Mouse (Mus musculus) left cerebral cortex, adult 9 months (tissue): ENCODE measurements around the gene Cbx2.

Experiments
- DNase-seq, 2 experiments: peaks; one replicate each; pipeline ENCODE4 v3.0.0; 2022; ENCODE audit warnings: low spot score in 2 of 2

Cbx2 gene

GRCm38 (mm10) chr11:119058041-119058995 is 35.6 kb downstream of the Cbx2 start:
- DNase-seq, result no peak

GRCm38 (mm10) chr11:119059256-119059655 is 36.5 kb downstream of the Cbx2 start:
- no peak for DNase-seq

GRCm38 (mm10) chr11:119066841-119067240 is 44.1 kb downstream of the Cbx2 start:
- DNase-seq, result no peak

- no peak for DNase-seq
Observed at GRCm38 (mm10) chr11:119072239-119072638, 49.5 kb downstream of the Cbx2 start.

- no peak for DNase-seq
Observed at GRCm38 (mm10) chr11:119072986-119073385, 50.2 kb downstream of the Cbx2 start.

- DNase-seq, result no peak
Observed at GRCm38 (mm10) chr11:119073876-119074433, 51.2 kb downstream of the Cbx2 start.

- no peak for DNase-seq
Observed at GRCm38 (mm10) chr11:119075805-119076204, 53.0 kb downstream of the Cbx2 start.

- no peak for DNase-seq
Observed at GRCm38 (mm10) chr11:119077755-119078154, 55.0 kb downstream of the Cbx2 start.

- DNase-seq, result peak in 1 of 2 experiments; percentile 39
Observed at GRCm38 (mm10) chr11:119078691-119079444, 56.1 kb downstream of the Cbx2 start.

GRCm38 (mm10) chr11:119079445-119079837 is 56.7 kb downstream of the Cbx2 start:
- no peak for DNase-seq

- DNase-seq, result no peak
Observed at GRCm38 (mm10) chr11:119080461-119081147, 57.8 kb downstream of the Cbx2 start.
